Mouse (Mus musculus) spleen, postnatal 36 days (tissue): ENCODE data around the gene Sdk2.

ENCODE experiments used
- DNase-seq, 2 experiments: peaks; one replicate each; pipeline ENCODE4 v3.0.0; 2022; ENCODE audit warnings: low spot score in 2 of 2, mixed read lengths in 1 of 2

The Sdk2 gene

GRCm38 (mm10) chr11:113991886-113992285 is 75.0 kb downstream of the Sdk2 start:
- DNase-seq: no peak

- no peak for DNase-seq
These were observed 76.4 kb downstream of the Sdk2 start for GRCm38 (mm10) chr11:113990466-113990865.

GRCm38 (mm10) chr11:113990065-113990464 is 76.8 kb downstream of the Sdk2 start:
- DNase-seq: no peak

DNA sequence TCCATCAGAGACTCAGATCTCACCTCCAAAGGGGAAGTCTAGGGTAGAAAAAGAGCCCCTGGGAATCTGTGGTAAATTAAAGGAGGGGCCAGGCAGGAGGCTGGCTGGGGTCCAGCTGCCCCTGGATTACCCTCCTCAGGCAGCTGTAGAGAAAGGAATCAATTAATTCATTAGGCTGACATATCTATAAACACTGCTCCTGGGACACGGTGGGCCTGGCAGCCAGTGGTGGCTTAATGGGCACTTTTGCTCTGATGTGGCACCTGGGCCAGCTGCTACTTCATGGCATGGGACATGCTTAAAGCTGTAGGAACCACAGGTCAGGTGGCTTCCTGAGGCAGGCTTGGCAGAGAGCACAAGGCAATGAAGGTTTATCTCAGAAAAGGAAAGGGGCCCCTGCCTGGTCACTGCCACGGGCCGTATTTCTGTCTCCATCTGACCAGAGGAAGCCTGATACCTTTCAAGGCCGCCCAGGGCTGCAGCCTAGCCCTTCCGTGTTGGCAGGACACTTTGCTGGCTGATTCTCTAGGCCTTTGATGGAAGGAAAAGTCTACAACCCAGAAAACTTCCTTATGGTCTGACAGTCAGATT is 80.9 kb downstream of the Sdk2 start:
- no peak for DNase-seq

- no peak for DNase-seq
These were observed 84.9 kb downstream of the Sdk2 start for GRCm38 (mm10) chr11:113981732-113982503.

DNA sequence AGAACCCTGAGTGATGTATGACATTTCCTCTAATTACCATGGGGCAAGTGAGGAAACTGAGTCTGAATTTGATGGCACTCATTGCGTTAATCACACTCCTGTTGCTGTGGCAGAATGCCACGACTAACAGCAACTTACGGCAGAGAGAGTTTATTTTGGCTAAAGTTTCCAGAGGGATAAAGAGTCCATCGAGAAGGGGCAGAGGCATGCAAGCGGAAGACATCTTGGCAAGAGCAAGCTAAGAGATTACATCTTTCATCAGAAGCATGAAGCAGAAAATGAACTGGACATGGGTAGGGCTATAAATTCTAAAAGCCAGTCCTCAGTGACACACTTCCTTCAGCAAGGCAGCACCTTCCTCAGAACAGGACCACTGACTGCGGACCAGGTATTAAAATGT is 85.8 kb downstream of the Sdk2 start:
- DNase-seq: no peak

DNA sequence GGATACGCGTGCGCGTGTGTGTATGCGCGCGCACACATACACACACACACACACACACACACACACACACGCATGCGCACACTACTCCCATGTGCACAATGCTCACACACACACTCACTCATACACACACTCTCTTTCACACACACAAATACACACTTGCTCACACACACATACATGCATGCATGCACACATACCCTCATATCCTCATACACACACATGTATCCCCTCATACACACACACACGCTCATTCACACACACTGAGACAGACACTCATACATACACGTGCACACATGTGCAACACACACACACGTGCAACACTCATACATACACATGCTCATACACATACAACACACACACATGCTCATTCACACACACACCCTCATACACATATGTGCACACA is 88.5 kb downstream of the Sdk2 start:
- no peak for DNase-seq

DNA sequence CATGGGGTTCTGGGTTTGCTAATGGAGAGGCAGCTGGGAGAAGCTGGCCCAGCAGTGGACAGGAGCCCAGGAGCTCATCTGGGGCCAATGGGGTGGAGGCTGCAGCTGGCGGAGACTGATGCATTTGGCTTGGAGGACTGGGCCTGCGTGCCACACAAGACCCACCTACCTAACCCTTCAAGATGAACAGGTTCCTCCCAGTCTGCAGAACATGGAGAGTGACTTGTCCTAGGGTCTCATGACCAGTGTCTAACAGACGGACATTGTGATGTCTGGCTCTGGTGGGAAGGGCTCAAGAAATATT is 91.2 kb downstream of the Sdk2 start:
- DNase-seq: no peak

DNA sequence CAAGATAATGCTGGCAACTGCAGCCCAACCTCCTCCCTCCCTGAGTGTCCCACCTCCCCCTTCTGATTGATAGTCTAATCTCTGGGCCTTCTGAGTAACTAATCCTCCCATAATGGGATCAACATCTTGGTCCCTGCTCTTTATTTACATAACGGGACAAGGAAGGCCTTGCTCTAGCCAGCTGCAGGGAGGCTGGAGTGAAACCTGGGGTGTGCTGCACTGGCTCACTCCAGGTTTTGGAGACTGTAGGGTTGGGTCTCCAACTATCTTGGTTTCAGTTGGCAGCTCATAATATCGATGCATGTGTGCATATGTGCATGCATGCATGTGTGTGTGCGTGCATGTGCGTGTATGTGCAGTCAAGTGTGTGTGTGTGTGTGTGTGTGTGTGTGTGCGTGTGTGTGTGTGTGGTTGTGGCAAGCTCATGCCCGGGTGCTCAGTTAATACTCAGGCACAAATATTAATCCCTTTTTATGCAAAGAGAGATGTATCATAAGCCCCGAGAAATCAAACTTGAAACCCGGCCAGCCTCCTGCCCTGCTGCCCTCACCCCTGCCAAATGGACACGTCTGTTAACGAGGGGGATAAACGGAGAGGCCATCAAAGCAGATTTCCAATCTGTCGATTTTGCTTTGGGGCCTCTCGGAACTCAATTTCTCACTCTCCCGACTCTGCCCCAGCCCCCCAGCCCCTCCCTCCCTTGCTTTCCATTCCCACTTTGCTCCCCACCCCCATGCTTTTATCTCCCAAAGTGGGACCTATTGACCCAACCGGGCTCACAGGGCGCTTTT is 91.8 kb downstream of the Sdk2 start:
- DNase-seq: no peak

DNA sequence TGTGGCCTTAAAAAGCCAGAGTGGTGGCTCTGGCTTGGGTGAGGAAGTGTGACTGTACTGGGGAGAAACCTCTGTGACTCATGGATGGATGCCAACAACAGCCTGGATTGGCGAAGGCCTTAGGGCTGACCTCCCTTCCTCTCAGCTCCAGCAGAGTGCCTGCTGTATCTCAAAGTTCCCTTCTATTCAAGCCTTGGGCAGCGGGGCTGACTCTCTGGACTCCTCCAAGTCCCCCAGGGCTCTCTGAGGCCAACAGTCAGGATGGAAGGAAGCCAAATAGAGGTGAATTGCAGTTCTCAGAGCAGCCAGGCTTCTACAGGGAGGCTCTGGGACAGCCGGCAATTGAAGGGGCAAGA is 94.4 kb downstream of the Sdk2 start:
- peak in 1 of 2 experiments; percentile 3 for DNase-seq

DNA sequence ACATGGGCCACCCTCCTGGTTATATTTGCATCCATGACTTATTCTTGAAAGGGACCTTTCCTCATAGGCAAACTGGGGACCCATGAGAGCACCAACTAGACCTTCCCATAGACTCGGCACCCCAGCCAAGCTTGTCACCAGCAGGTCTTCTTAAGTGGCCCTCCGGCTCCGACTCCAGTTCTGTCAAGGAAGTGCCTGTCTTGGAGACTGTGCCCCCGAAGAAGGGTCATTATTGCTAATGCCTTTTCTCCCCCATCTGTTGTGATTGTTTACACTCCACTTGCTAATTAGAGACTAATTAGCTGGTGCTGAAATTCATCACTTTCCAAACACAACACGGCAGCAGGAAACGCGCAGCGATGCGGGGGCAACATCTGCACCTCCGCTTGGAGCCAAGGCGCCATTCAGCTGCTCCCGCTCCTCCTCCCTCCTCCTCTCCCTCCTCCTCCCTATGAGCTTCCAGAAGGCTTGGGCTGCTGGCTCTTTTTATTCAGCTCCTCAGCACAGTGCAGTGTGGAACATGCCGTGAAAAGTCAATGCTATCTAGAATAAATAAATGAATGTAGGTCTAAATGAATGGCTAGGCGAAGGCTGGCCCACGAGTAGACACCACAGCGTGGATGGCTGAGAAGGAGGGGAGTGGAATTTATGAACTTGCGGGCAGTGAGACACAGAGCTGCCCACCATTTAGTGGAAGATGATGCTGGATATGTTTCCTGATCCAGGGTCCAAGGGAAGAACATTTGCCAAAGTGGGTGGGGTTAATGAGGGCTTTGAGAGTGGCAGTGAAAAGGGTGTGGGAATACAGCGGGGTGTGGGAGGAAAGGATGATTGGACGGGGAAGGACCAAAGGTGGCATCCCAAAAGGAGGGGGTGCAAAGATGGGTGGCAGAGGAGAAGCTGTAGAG is 95.0 kb downstream of the Sdk2 start:
- no peak for DNase-seq

DNA sequence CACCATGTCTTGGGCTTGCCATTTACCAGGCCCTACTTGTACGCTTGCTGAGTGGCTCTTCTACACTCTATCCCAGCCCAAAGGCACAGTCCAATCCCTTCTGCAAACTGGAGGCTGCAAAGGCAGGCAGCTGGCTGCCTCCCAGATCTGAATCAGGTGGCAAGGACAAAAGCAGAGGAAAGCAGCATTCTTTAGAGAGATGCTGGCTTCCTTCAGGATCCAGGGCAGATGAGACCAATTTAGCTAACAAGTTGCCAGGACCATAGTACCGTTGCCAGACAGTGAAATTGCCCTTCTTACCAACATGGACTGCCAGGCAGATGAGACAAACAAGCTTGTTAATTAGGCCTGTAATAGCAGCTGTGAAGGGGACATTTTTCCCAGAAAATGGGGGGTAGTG is 96.8 kb downstream of the Sdk2 start:
- no peak for DNase-seq

- no peak for DNase-seq
These were observed 101.6 kb downstream of the Sdk2 start for GRCm38 (mm10) chr11:113965214-113965613.

- DNase-seq: no peak
These were observed 104.1 kb downstream of the Sdk2 start for GRCm38 (mm10) chr11:113962751-113963150.

GRCm38 (mm10) chr11:113951616-113951988 is 115.2 kb downstream of the Sdk2 start:
- DNase-seq: no peak

DNA sequence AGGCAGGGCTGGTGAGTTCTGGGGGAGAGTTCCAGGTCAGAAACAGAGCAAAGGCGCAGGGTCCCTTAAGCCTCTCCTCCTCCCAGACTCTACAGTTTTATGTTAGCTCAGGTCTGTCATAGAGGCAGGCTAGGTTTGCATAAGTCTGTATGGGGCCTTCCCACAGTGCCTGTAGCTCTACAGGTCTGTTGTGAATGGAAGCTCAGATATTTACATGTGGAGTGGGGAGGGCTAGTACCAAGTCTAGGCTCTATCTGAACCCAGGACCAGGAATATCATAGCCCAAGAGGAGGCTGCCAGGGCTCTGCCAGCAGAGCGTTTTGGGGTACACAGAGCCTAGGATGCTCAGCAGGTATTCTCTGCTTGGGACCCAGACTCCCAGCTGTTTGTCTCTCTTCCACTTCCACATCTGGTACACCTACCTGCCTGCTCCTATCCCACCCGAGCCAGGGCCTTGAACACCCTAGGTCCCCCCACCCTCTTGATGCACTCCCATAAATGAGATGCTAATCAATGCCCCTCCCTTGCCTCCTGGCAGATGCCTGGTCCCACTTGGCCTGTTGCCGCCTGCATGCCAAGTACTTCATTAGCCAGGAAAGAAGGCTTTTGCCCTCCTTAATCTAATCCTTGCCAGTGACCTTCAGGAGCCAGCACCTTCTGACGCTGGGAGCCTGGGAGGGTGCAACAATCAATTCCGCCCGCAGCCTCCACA is 115.8 kb downstream of the Sdk2 start:
- DNase-seq: no peak

DNA sequence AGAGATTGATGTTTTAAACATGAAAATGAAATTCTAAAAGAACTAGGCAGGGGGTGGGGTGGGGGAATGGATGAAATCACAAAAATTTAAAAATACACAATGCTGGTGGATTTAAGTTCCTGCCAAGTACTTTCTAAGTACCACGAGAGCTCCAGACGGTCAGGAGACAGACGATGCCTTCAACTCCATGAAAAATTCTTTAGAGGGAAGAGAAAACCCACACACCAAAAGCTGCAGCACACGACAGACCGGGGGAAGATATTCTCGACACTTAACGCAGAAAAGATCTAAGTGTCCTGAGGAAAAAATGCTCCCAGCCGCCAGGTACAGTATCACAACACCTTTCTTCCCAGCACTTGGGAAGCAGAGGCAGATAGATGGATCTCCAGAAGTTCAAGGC is 118.2 kb downstream of the Sdk2 start:
- DNase-seq: no peak

GRCm38 (mm10) chr11:113942101-113942735 is 124.6 kb downstream of the Sdk2 start:
- no peak for DNase-seq

DNA sequence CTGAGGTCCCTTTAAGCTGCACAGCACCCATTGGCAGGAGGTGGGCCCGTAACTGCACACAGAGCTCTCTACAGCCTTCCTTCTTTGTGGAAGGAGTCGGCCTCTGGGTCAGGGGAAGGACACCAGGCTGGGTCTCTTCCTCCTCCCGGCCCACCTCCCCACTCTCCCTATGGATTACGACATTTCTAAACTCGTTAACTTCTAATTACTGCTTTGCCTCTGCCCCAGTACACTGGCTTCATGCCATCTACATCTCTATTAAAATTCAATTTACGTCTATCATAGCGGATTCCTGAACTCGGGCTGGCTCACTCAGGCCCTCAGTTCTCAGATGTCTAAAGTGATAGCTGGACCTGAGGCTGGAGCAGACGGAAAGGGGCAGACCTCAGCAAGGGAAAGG is 133.2 kb downstream of the Sdk2 start:
- no peak for DNase-seq

GRCm38 (mm10) chr11:113932909-113933308 is 133.9 kb downstream of the Sdk2 start:
- no peak for DNase-seq

DNA sequence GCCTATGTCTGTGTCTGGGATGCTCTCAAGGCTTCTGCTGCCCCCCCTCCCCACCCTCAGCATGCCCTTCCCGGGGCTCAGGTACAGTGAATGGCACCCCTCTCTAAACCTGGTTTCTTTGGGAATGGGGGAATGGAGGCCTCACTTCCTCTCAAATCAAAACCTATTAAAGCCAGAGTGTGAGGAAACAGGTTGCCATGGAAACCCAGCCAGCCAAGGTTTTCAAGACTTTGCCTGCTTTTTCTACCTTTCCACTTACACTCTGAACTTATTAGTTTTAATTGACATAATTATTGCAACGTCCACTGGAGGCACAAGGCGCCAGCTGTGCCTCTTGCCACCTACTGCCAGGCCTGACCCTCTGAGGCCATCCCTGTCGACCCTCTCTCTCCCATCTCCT is 135.1 kb downstream of the Sdk2 start:
- no peak for DNase-seq
